In the genomic region with DNA sequence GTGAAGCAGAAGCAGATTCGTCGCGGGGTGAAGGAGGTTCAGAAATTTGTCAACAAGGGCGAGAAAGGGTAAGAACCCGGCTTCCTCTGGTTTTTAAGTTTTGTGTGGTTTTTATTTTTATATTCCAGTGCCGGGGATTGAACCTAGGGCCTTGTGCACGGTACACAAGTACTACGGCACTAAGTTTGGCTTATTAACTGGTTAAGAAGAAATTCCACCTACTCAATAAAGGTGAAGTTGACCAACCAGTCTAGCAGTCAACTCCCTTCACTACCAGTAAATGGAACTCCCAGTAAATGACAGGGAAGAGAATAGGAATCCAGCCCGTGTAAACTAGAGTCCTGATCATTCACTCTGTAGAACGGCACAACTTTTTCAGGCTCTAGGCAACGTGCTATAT, we compare ENCODE assay signal across 9 mouse cellular contexts. TPM values are rescaled to one million over a fixed set of nuclear protein-coding genes. Genes with fewer than 3 reads are reported as not detected.
DNase-seq lines count a peak whose midpoint lies in the region; ATAC-seq and TF ChIP-seq lines count a peak whose summit lies in the region.
"Had no signal": no experiment of that assay in that cellular context is flagged by ENCODE, and none has a peak within 500 bp of the region (broad histone marks: within the 10 kb centered on the region; RNA-seq: fewer than 3 reads in every experiment).

No protein-coding gene starts in this region.

- peaks cover 10% of the 10 kb centered on the region for H3K4me1 ChIP-seq in kidney, postnatal 0 days (replicated peaks; ENCODE audit: insufficient read depth, low read length)
- H3K4me1 ChIP-seq in cortical plate, adult 2 months (ENCODE audit: control insufficient read depth, insufficient read depth, low read length), result peaks cover 15% of the 10 kb centered on the region
- H3K4me1 ChIP-seq in hindbrain, embryonic 16.5 days (ENCODE audit: control insufficient read depth, insufficient read depth, low read depth, low read length), result peaks cover 11% of the 10 kb centered on the region
- peaks cover 18% of the 10 kb centered on the region for H3K4me1 ChIP-seq in midbrain, embryonic 16.5 days (ENCODE audit: control insufficient read depth, insufficient read depth, low read length)

- peak overlapping the region; percentile 70 for H3K27ac ChIP-seq in kidney, postnatal 0 days
- H3K27ac ChIP-seq in cortical plate, adult 2 months (ENCODE audit: insufficient read depth, low read length), result no peak overlapping the region
- peak overlapping the region; percentile 54; the same call in 1 of the 2 replicates for H3K27ac ChIP-seq in hindbrain, embryonic 16.5 days (ENCODE audit: low read depth, low read length)
- H3K27ac ChIP-seq in midbrain, embryonic 16.5 days (ENCODE audit: low read length), result no peak overlapping the region

- peak overlapping the region; percentile 82 for H3K4me2 ChIP-seq in kidney, postnatal 0 days (ENCODE audit: low read length)
- peak overlapping the region; percentile 61 for H3K4me2 ChIP-seq in hindbrain, embryonic 16.5 days (ENCODE audit: low read length)
- peak overlapping the region; percentile 82 for H3K4me2 ChIP-seq in midbrain, embryonic 16.5 days (ENCODE audit: low read length)

- H3K9ac ChIP-seq in kidney, postnatal 0 days (ENCODE audit: low read depth, low read length), result peak overlapping the region; percentile 76
- peak overlapping the region; percentile 76 for H3K9ac ChIP-seq in hindbrain, embryonic 16.5 days (ENCODE audit: low read depth, low read length)
- peak overlapping the region; percentile 53 for H3K9ac ChIP-seq in midbrain, embryonic 16.5 days (ENCODE audit: low read depth, low read length)

- no peak for ATAC-seq in kidney, postnatal 0 days (replicated peaks; ENCODE audit: low FRiP score, low read depth)
- no peak for ATAC-seq in hindbrain, embryonic 16.5 days
- no peak for ATAC-seq in midbrain, embryonic 16.5 days

- DNase-seq in kidney, postnatal 0 days (ENCODE audit: low spot score), result no peak
- no peak for DNase-seq in kidney, postnatal 36 days
- DNase-seq in spleen, postnatal 4 days (ENCODE audit: low spot score in 2 of 2), result no peak
- DNase-seq in cerebellum, adult 9-10 months, result no peak
- no peak for DNase-seq in adrenal gland, adult 8-10 months

- peak overlapping the region; percentile 81 for H3K4me3 ChIP-seq in kidney, postnatal 0 days (replicated peaks; ENCODE audit: low read depth, low read length)
- H3K4me3 ChIP-seq in cortical plate, adult 2 months (ENCODE audit: insufficient read depth, low read length), result peak overlapping the region; percentile 77
- peak overlapping the region; percentile 80 for H3K4me3 ChIP-seq in hindbrain, embryonic 16.5 days (ENCODE audit: low read length)
- peak overlapping the region; percentile 49 for H3K4me3 ChIP-seq in midbrain, embryonic 16.5 days (ENCODE audit: low read depth, low read length)

- H3K9me3 ChIP-seq in kidney, postnatal 0 days (replicated peaks; ENCODE audit: low read length), result no peaks in the 10 kb centered on the region
- H3K9me3 ChIP-seq in hindbrain, embryonic 16.5 days (ENCODE audit: control insufficient read depth, low read length), result no peaks in the 10 kb centered on the region
- H3K9me3 ChIP-seq in midbrain, embryonic 16.5 days (replicated peaks; ENCODE audit: control insufficient read depth, low read length, poor library complexity, severe bottlenecking), result no peaks in the 10 kb centered on the region

- H3K27me3 ChIP-seq in kidney, postnatal 0 days (ENCODE audit: insufficient read depth, low read length), result no peaks in the 10 kb centered on the region
- H3K27me3 ChIP-seq in hindbrain, embryonic 16.5 days (replicated peaks; ENCODE audit: control insufficient read depth, insufficient read depth, low read length), result no peaks in the 10 kb centered on the region
- H3K27me3 ChIP-seq in midbrain, embryonic 16.5 days (ENCODE audit: control insufficient read depth, insufficient read depth, low read depth, low read length), result no peaks in the 10 kb centered on the region

- peaks cover 27% of the 10 kb centered on the region for H3K36me3 ChIP-seq in kidney, postnatal 0 days (ENCODE audit: insufficient read depth, low read length)
- H3K36me3 ChIP-seq in hindbrain, embryonic 16.5 days (ENCODE audit: control insufficient read depth, insufficient read depth, low read length), result peaks cover 16% of the 10 kb centered on the region
- H3K36me3 ChIP-seq in midbrain, embryonic 16.5 days (ENCODE audit: control insufficient read depth, insufficient read depth, low read length), result peaks cover 19% of the 10 kb centered on the region

- TF ChIP-seq CTCF in kidney, postnatal 0 days (IDR thresholded peaks at IDR 0.05; ENCODE audit: low read depth), result no peak
- no peak for TF ChIP-seq CTCF in cortical plate, adult 2 months (IDR thresholded peaks at IDR 0.05; ENCODE audit: extremely low read depth, insufficient read depth, low read length)

- no peak for TF ChIP-seq POLR2A in cortical plate, adult 2 months (IDR thresholded peaks at IDR 0.05; ENCODE audit: extremely low read depth, insufficient read depth, low read length)

- 1% methylated on average over 11 of the region's 11 CpGs for WGBS in kidney, postnatal 0 days
- 5% methylated on average over 11 of the region's 11 CpGs for WGBS in hindbrain, embryonic 16.5 days
- 2% methylated on average over 11 of the region's 11 CpGs for WGBS in midbrain, embryonic 16.5 days

RNA-seq across cellular contexts. Expression of a gene that starts 0.5 kb away (rescaled TPM):
- 134 and 136 TPM in 2 replicates for polyA plus RNA-seq in kidney, postnatal 0 days (2015; fragmentation: Nextera tagmentation; extraction: Ambion mirVana)
- 73.0 and 78.5 TPM in 2 replicates for polyA plus RNA-seq in cortical plate, adult 2 months (2012; rRNA removed)
- polyA plus RNA-seq in hindbrain, embryonic 16.5 days (2015; fragmentation: Nextera tagmentation; extraction: Ambion mirVana), result 98.4 and 103 TPM in 2 replicates
- 83.7 and 85.9 TPM in 2 replicates for polyA plus RNA-seq in midbrain, embryonic 16.5 days (2015; fragmentation: Nextera tagmentation; extraction: Ambion mirVana)
- total RNA-seq in adrenal gland, adult 8-10 months (2022), result 10 to 100 TPM; 52.2 to 75.1 (median 56.2) TPM

RNA-seq across cellular contexts. Expression of a gene that starts 13.4 kb away (rescaled TPM):
- 293 and 336 TPM in 2 replicates for polyA plus RNA-seq in kidney, postnatal 0 days (2015; fragmentation: Nextera tagmentation; extraction: Ambion mirVana)
- 98.4 and 100 TPM in 2 replicates for polyA plus RNA-seq in cortical plate, adult 2 months (2012; rRNA removed)
- polyA plus RNA-seq in hindbrain, embryonic 16.5 days (2015; fragmentation: Nextera tagmentation; extraction: Ambion mirVana), result 221 and 253 TPM in 2 replicates
- 273 and 303 TPM in 2 replicates for polyA plus RNA-seq in midbrain, embryonic 16.5 days (2015; fragmentation: Nextera tagmentation; extraction: Ambion mirVana)
- 100 to 1,000 TPM; 219 to 321 (median 266) TPM for total RNA-seq in adrenal gland, adult 8-10 months (2022)

RNA-seq across cellular contexts. Expression of a gene that starts 15.6 kb away (rescaled TPM):
- polyA plus RNA-seq in kidney, postnatal 0 days (2015; fragmentation: Nextera tagmentation; extraction: Ambion mirVana), result 40.8 and 42.5 TPM in 2 replicates
- polyA plus RNA-seq in cortical plate, adult 2 months (2012; rRNA removed), result 80.3 and 81.2 TPM in 2 replicates
- polyA plus RNA-seq in hindbrain, embryonic 16.5 days (2015; fragmentation: Nextera tagmentation; extraction: Ambion mirVana), result 79.8 and 82.2 TPM in 2 replicates
- 80.0 and 82.7 TPM in 2 replicates for polyA plus RNA-seq in midbrain, embryonic 16.5 days (2015; fragmentation: Nextera tagmentation; extraction: Ambion mirVana)
- total RNA-seq in adrenal gland, adult 8-10 months (2022), result 10 to 100 TPM; 42.4 to 60.2 (median 51.6) TPM

RNA-seq across cellular contexts. Expression of a gene that starts 30.6 kb away (rescaled TPM):
- polyA plus RNA-seq in kidney, postnatal 0 days (2015; fragmentation: Nextera tagmentation; extraction: Ambion mirVana), result 28.5 and 30.6 TPM in 2 replicates
- 9.1 and 10.2 TPM in 2 replicates for polyA plus RNA-seq in cortical plate, adult 2 months (2012; rRNA removed)
- 31.1 and 34.1 TPM in 2 replicates for polyA plus RNA-seq in hindbrain, embryonic 16.5 days (2015; fragmentation: Nextera tagmentation; extraction: Ambion mirVana)
- 19.6 and 22.3 TPM in 2 replicates for polyA plus RNA-seq in midbrain, embryonic 16.5 days (2015; fragmentation: Nextera tagmentation; extraction: Ambion mirVana)
- 10 to 100 TPM in 1 of 4 experiments, 1 to 10 TPM in 3; 8.2 to 10.6 (median 8.5) TPM for total RNA-seq in adrenal gland, adult 8-10 months (2022)

RNA-seq across cellular contexts. Expression of a gene that starts 30.7 kb away (rescaled TPM):
- 1.9 and 2.0 TPM in 2 replicates for polyA plus RNA-seq in kidney, postnatal 0 days (2015; fragmentation: Nextera tagmentation; extraction: Ambion mirVana)
- 5.3 and 6.0 TPM in 2 replicates for polyA plus RNA-seq in cortical plate, adult 2 months (2012; rRNA removed)
- polyA plus RNA-seq in hindbrain, embryonic 16.5 days (2015; fragmentation: Nextera tagmentation; extraction: Ambion mirVana), result 1.4 and 1.8 TPM in 2 replicates
- polyA plus RNA-seq in midbrain, embryonic 16.5 days (2015; fragmentation: Nextera tagmentation; extraction: Ambion mirVana), result 1.2 TPM in 2 replicates
- total RNA-seq in adrenal gland, adult 8-10 months (2022), result 1 to 10 TPM; 1.6 to 5.4 (median 2.8) TPM
- total RNA-seq: hematopoietic stem cell, adult 5-6 weeks had no signal

Comparison
In these comparisons a context has a peak if more than half of its experiments do, and no peak if none do; other contexts are left out.
1. H3K27ac ChIP-seq: peak in kidney, postnatal 0 days (single experiment) and hindbrain, embryonic 16.5 days (single experiment); none in cortical plate, adult 2 months (single experiment) and midbrain, embryonic 16.5 days (single experiment).
2. Peak in every context shown above with its lines, with median percentiles within 50 percentile points of each other: H3K4me2 ChIP-seq, H3K4me3 ChIP-seq and H3K9ac ChIP-seq.